Mouse (Mus musculus): ENCODE measurements around the gene Rab43. TPM values are rescaled to one million over a fixed set of nuclear protein-coding genes. Genes with fewer than 3 reads are reported as not detected.

Gene Rab43
- polyA plus RNA-seq, 1 experiment, result 15.5 TPM

DNA sequence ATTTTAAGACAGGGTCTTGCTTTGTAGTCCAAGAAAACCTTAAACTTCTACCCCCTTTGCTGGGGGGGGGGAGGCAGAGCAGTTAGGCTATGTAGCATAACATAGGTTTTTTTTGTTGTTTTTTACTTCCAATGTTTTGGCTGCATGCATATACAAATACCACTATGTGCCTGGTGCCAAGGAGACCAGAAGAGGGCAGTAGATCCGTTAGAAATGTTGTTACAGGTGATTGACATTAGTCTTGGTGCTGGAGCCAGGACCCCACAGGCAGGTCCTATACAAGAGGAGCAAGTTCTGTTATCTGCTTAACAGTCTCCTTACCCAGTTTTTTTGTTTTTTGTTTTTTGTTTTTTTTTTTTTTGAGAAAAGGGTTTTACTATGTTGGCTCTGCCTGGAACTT, 30.3 kb upstream of the Rab43 start:
- Histone ChIP-seq H3K4me3 (ENCODE audit: insufficient read depth, low read length) (no peak overlapping the region), H3K4me1 (ENCODE audit: control insufficient read depth, insufficient read depth, low read length) (peaks cover 3% of the 10 kb centered on the region), H3K27ac (ENCODE audit: insufficient read depth, low read length) (no peak overlapping the region)
- TF ChIP-seq CTCF (IDR thresholded peaks at IDR 0.05; ENCODE audit: borderline replicate concordance, insufficient read depth, low read length), result no peak
- no peak for TF ChIP-seq POLR2A (IDR thresholded peaks at IDR 0.05; ENCODE audit: low read depth, low read length)

DNA sequence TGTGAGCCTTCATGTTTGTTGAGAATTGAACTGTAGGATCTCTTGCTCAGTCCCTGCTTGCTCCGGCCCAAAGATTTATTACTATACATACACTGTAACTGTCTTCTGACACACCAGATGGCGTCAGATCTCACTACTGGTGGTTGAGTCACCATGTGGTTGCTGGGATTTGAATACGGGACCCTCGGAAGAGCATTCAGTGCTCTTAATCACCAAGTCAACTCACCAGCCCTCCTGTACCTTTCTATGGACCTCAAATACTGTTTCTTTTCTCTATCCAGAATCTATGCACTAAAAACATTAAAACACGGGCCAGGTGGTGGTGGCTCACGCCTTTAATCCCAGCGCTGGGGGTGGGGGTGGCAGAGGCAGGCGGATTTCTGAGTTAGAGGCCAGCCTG, 29.7 kb upstream of the Rab43 start:
- no peak for TF ChIP-seq POLR2A (IDR thresholded peaks at IDR 0.05; ENCODE audit: low read depth, low read length)
- no peak for TF ChIP-seq CTCF (IDR thresholded peaks at IDR 0.05; ENCODE audit: borderline replicate concordance, insufficient read depth, low read length)
- Histone ChIP-seq H3K4me1 (ENCODE audit: control insufficient read depth, insufficient read depth, low read length) (no peaks in the 10 kb centered on the region), H3K4me3 (ENCODE audit: insufficient read depth, low read length) (no peak overlapping the region), H3K27ac (ENCODE audit: insufficient read depth, low read length) (no peak overlapping the region)

DNA sequence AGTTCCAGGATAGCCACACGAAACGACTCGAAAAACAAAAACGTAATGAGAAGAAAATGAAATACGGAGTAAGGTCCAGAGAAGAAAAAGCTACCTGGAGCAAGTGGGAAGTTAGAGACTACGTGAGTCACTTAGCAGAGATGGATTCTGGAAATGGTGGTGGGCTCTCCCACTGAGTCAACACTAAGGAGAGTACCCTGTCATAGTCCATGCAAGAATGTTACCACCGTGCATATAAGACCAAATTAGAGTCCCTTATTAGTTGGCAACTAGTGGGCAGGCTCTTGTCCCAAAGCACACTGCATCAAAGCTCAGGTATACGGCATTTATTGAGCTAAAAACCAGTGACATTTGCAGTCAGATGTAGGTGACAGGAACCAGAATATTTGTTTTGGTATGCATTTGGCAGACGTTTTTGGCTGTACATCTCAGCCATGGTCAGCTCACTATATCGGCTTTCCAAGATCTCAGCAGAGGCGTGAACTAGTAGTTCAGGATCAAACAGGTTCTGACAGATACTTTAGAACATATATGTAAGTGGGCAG, 27.9 kb upstream of the Rab43 start:
- no peak overlapping the region for H3K4me3 ChIP-seq (ENCODE audit: insufficient read depth, low read length)
- no peaks in the 10 kb centered on the region for H3K4me1 ChIP-seq (ENCODE audit: control insufficient read depth, insufficient read depth, low read length)
- TF ChIP-seq CTCF (IDR thresholded peaks at IDR 0.05; ENCODE audit: borderline replicate concordance, insufficient read depth, low read length) (no peak), POLR2A (IDR thresholded peaks at IDR 0.05; ENCODE audit: low read depth, low read length) (no peak)
- peak overlapping the region; percentile 24; the same call in 1 of the 2 replicates for H3K27ac ChIP-seq (ENCODE audit: insufficient read depth, low read length)

DNA sequence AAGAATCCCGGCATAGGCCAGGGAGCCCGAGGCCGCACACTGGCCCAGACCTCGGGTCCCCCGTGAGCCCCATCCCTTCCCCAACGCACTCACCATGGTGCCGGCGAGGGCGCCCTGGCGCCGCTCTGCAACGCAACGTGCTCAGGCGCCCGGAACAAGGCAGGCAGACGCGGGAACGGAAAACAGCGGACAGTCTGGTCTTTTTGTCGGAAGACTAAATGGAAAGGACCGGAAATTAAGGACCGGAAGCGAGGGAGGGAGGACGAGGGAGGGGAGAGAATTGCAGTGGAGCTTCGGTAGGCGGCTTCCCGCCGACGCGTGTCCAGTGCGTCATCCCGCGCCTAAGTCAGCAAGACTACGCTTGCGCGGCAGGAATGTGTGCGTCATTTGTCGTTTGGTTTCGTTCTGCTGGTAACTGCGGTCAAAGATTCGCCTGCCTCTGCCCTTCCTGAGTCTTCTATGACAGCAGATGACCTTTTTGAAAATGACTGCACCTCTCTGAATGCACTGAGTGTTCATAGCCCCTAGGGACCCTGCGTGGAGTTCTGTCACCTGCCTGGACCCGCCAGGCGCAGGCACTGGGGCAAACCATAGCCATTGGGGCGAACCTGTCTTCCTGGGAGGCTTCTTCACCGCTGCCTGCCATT, 26.7 kb upstream of the Rab43 start, which contains the start of gene Isy1:
Gene Isy1, minus strand, starts transcription at position 248 of the 647 bp plus-strand sequence.
- Histone ChIP-seq H3K4me1 (ENCODE audit: control insufficient read depth, insufficient read depth, low read length) (no peaks in the 10 kb centered on the region), H3K4me3 (ENCODE audit: insufficient read depth, low read length) (peak within 1 kb of the TSS; percentile 88), H3K27ac (ENCODE audit: insufficient read depth, low read length) (peak within 1 kb of the TSS; percentile 67)
- TF ChIP-seq POLR2A (IDR thresholded peaks at IDR 0.05; ENCODE audit: low read depth, low read length), result peak; percentile 69
- no peak for TF ChIP-seq CTCF (IDR thresholded peaks at IDR 0.05; ENCODE audit: borderline replicate concordance, insufficient read depth, low read length)

DNA sequence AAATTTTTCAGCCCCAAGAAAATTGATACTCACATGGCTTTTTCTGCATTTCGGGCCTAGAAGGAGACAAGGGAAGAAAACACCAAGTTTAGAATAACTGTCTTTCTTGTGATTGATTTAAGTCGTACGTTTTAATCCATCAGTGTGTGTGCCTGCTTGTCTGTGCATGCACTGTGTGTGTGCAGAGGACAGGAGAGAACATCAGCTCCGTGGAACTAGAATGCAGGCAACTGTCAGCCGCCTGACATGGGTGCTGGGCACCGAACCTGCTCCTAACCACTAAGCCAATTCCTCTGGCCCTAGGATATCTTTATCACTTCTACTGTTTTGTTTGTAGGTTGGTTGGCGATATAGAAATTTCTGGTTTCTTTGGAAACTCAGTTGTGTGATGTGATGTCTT, 23.7 kb upstream of the Rab43 start, which contains the start of gene Gm45140:
Gene Gm45140, minus strand, starts transcription at position 101 of the 400 bp plus-strand sequence.
- TF ChIP-seq CTCF (IDR thresholded peaks at IDR 0.05; ENCODE audit: borderline replicate concordance, insufficient read depth, low read length), result no peak
- no peak for TF ChIP-seq POLR2A (IDR thresholded peaks at IDR 0.05; ENCODE audit: low read depth, low read length)
- H3K4me3 ChIP-seq (ENCODE audit: insufficient read depth, low read length), result no peak within 1 kb of the TSS
- H3K4me1 ChIP-seq (ENCODE audit: control insufficient read depth, insufficient read depth, low read length), result no peaks in the 10 kb centered on the region
- no peak within 1 kb of the TSS for H3K27ac ChIP-seq (ENCODE audit: insufficient read depth, low read length)

DNA sequence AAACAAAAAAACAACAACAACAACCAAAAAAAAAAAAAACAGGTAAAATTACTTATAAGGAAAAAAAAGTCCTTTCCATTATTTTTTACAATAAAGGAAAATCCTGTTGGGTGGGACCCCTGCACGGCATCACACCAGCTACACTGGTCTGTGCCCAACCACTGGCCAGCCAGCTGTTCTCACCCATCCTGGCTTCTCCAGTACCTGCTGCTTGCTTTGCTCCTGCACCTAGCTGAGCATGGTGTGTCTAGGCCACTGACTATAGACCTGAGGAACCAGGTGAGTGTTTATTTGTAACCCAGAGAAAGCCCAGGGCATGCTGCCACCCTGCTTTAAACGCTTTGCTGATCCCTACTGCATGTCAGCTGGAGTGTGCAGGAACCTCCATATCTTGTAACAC, 8.4 kb upstream of the Rab43 start:
- no peaks in the 10 kb centered on the region for H3K4me1 ChIP-seq (ENCODE audit: control insufficient read depth, insufficient read depth, low read length)
- H3K4me3 ChIP-seq (ENCODE audit: insufficient read depth, low read length), result no peak overlapping the region
- no peak overlapping the region for H3K27ac ChIP-seq (ENCODE audit: insufficient read depth, low read length)
- no peak for TF ChIP-seq CTCF (IDR thresholded peaks at IDR 0.05; ENCODE audit: borderline replicate concordance, insufficient read depth, low read length)
- no peak for TF ChIP-seq POLR2A (IDR thresholded peaks at IDR 0.05; ENCODE audit: low read depth, low read length)

DNA sequence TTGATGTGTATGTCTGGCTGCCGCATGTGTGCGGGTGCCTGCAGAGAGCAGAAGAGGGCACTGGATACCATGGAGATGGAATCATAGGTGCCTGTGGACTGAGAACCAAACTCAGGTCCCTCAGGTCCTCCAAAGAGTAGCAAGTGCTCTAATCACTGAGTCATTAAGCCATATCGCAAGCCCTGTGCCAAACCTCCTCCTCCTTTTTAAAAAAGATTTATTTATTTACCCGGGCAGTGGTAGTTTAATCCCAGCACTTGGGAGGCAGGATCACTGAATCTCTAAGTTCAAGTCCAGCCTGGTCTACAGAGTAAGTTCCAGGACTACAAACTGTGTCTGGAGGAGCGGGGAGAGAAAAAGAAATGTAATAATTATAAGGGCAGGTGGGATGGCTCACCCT, 2.5 kb upstream of the Rab43 start:
- H3K4me1 ChIP-seq (ENCODE audit: control insufficient read depth, insufficient read depth, low read length), result peaks cover 8% of the 10 kb centered on the region; the same call in 1 of the 2 replicates
- H3K27ac ChIP-seq (ENCODE audit: insufficient read depth, low read length), result no peak overlapping the region
- H3K4me3 ChIP-seq (ENCODE audit: insufficient read depth, low read length), result no peak overlapping the region
- TF ChIP-seq POLR2A (IDR thresholded peaks at IDR 0.05; ENCODE audit: low read depth, low read length) (no peak), CTCF (IDR thresholded peaks at IDR 0.05; ENCODE audit: borderline replicate concordance, insufficient read depth, low read length) (no peak)

DNA sequence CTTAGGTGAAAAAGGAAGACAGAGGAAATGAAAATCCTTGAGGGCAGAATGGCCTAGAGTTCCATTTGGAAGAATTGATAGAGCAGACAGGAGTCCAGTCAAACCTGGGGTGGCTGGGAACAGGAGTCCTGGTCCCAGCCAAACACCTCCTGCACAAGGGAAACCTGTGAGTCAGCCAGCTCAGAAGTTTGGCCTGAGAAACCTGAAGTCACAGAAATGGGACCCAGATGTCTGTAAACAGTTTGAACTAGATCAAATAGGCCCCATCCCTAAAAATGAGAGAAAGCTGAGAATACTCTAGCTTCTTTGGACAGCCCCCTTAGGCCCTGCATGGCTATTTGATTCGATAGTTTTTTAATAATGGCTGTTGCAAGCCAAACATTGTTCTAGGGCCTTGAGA, 692 bp upstream of the Rab43 start:
- H3K4me3 ChIP-seq (ENCODE audit: insufficient read depth, low read length), result peak overlapping the region; percentile 24; the same call in 1 of the 2 replicates
- peaks cover 8% of the 10 kb centered on the region; the same call in 1 of the 2 replicates for H3K4me1 ChIP-seq (ENCODE audit: control insufficient read depth, insufficient read depth, low read length)
- H3K27ac ChIP-seq (ENCODE audit: insufficient read depth, low read length), result peak overlapping the region; percentile 74
- TF ChIP-seq CTCF (IDR thresholded peaks at IDR 0.05; ENCODE audit: borderline replicate concordance, insufficient read depth, low read length) (no peak), POLR2A (IDR thresholded peaks at IDR 0.05; ENCODE audit: low read depth, low read length) (no peak)

DNA sequence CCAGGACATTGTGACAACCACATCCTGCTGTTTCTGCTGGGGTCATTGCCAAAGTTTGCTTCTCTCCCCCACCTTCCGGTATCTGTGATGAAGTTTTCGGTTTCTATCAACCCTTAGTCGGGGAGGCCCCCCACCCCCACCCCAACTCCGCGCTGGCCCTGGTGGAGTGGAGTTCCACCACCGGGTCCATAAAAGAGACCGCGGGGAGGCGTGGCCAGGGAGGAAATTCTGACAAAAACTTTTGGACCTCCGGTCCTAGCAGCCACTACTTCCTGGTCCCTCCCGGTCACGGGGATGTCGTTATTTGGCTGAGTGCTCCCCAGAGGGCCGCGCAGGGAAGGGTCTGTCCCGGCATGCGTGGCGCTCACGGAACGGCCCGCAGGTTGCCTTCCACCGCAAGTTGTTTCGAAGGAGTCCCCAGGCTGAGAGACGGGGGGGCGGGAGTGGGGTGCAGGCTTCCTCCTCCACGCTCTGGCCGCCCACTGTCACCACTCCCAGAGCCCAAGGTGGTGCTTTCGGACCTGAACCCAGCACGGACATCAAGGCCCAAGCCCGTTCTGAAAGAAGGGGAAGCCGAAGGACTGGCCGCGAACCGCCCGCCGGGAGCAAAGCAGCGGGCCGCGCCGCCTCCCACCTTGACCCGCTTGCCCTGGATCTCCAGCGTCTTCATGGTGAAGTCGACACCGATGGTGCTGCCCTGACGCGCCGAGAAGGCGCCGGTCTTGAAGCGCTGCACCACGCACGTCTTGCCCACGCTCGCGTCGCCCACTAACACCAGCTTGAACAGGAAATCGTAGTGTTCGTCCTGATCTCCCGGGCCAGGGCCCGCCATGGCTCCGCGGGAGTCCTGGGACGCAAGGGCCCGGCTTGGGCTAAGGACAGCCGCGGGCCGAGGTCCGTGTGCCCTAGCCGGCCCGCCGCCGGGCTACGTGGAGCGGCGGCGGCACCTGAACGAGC, 973 bp downstream of the Rab43 start:
- Histone ChIP-seq H3K4me1 (ENCODE audit: control insufficient read depth, insufficient read depth, low read length) (peaks cover 8% of the 10 kb centered on the region; the same call in 1 of the 2 replicates), H3K4me3 (ENCODE audit: insufficient read depth, low read length) (peak overlapping the region; percentile 58), H3K27ac (ENCODE audit: insufficient read depth, low read length) (peak overlapping the region; percentile 19; the same call in 1 of the 2 replicates)
- no peak for TF ChIP-seq CTCF (IDR thresholded peaks at IDR 0.05; ENCODE audit: borderline replicate concordance, insufficient read depth, low read length)
- peak; percentile 62 for TF ChIP-seq POLR2A (IDR thresholded peaks at IDR 0.05; ENCODE audit: low read depth, low read length)

All from embryonic fibroblast, embryonic 13.5 days (primary cell).